Mouse (Mus musculus) spleen, postnatal 36 days (tissue): ENCODE measurements at regions not wholly inside any gene's neighbourhood (a gene's known extent, or its start where the extent isn't known, plus 50 kb on each side); places are given as distances from the start of the nearest gene placed in this dataset.

Source experiments
- DNase-seq, 2 experiments: peaks; one replicate each; pipeline ENCODE4 v3.0.0; 2022; ENCODE audit warnings: low spot score in 2 of 2, mixed read lengths in 1 of 2

DNA sequence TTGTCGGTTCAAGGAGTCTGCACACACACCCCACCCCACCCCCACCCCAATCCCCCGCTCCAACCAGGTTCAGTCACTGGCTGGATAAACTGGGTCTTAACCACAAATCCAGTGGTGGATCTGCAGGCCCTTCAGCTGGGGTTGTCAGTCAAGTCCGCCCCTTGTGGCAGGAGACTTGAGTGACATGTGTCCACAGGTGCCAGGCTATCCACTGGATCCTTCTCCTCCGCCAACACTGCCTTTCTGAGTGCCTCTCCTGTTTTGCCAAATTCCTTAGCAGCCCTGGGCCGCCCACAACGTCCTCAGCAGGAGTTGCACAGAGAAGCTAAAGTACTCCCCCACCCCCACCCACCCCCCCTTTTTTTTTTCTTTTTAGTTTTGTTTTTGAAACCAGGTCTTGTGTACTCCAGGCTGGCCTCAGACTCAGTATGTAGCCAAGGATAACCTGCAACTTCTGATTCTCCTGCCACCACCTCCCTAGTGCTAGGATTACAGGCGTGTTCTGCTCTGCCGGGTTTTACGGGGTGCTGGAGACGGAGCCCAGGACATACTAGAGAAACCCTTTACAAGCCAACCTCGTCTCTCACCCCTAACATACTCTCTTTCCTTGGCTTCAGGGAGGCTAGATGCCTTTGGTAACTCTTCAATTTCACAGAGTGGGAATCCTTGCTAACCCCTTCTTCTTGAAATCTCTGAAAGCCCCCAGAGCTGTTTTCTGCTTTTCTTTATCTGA is 57.2 kb upstream of the Zfp280d start:
- DNase-seq, result no peak

DNA sequence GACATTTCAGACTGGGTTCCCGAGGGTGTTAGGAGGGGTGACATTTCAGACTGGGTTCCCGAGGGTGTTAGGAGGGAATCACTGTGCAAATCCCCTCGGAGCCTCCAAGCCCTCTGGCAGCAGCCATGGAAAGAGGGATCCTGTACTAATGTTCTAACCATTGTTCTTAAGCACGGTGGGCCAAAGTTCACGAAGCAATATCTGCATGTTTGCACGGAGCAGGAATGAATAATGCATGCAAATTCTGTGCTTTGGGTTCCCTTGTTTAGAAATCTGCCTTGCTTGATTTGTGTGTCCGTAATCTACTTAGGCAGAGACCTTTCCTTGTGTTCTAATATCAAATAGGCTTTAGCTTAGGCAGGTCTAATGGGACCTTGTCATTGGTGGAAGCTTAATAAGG is 55.9 kb upstream of the Zfp280d start:
- DNase-seq, result no peak

- no peak for DNase-seq
Observed at GRCm38 (mm10) chr9:72219892-72220291, 54.8 kb upstream of the Zfp280d start.

GRCm38 (mm10) chr9:72221333-72221732 is 53.3 kb upstream of the Zfp280d start:
- no peak for DNase-seq
